Mouse (Mus musculus) MEL (cell line): ENCODE measurements around the gene Ecpas.

ENCODE experiments used
- CTCF ChIP-seq, 3 experiments: IDR thresholded peaks in 2 of 3; conservative IDR thresholded peaks in 1 of 3; 2 replicates each; pipeline ENCODE4 v1.5.1; 2011 to 2012; ENCODE audit warnings: low read length in 3 of 3, low read depth in 2 of 3, mild to moderate bottlenecking in 2 of 3, improper control_type of control experiment in 1 of 3, inconsistent platforms in 1 of 3, mixed read lengths in 1 of 3, moderate library complexity in 1 of 3; ENCODE audit not compliant: control insufficient read depth in 1 of 3, insufficient read depth in 1 of 3, poor library complexity in 1 of 3, severe bottlenecking in 1 of 3
- E2F4 ChIP-seq: IDR thresholded peaks from 2 replicates; pipeline ENCODE4 v1.6.1; 2011; ENCODE audit warnings: low read depth, low read length, improper control_type of control experiment, borderline replicate concordance
- EP300 ChIP-seq, 2 experiments: IDR thresholded peaks; 2 replicates each; pipeline ENCODE4 v1.6.1; 2011; ENCODE audit warnings: improper control_type of control experiment in 2 of 2, low read length in 2 of 2, low read depth in 1 of 2, mild to moderate bottlenecking in 1 of 2
- GATA1 ChIP-seq: IDR thresholded peaks from 2 replicates; pipeline ENCODE4 v1.6.1; 2011; ENCODE audit warnings: low read depth, low read length, improper control_type of control experiment
- MAFK ChIP-seq: IDR thresholded peaks from 2 replicates; pipeline ENCODE4 v1.6.1; 2011; ENCODE audit warnings: low read depth, mild to moderate bottlenecking, low read length, improper control_type of control experiment, borderline replicate concordance
- MXI1 ChIP-seq: IDR thresholded peaks from 2 replicates; pipeline ENCODE4 v1.6.1; 2011; ENCODE audit warnings: mild to moderate bottlenecking, low read depth, low read length, improper control_type of control experiment
- POLR2A ChIP-seq, 2 experiments: IDR thresholded peaks; 2 replicates each; pipeline ENCODE4 v1.6.1; 2011 to 2012; ENCODE audit warnings: low read length in 2 of 2, mild to moderate bottlenecking in 2 of 2, control low read depth in 1 of 2, improper control_type of control experiment in 1 of 2, low read depth in 1 of 2, moderate library complexity in 1 of 2; ENCODE audit not compliant: control insufficient read depth in 1 of 2, insufficient read depth in 1 of 2, poor library complexity in 1 of 2
- SMC3 ChIP-seq: IDR thresholded peaks from 2 replicates; pipeline ENCODE4 v1.6.1; 2011; ENCODE audit warnings: low read depth, low read length, improper control_type of control experiment
- UBTF ChIP-seq: IDR thresholded peaks from 2 replicates; pipeline ENCODE4 v1.6.1; 2012; ENCODE audit warnings: low read depth, mild to moderate bottlenecking, inconsistent platforms, low read length, improper control_type of control experiment, moderate library complexity, borderline replicate concordance; ENCODE audit not compliant: insufficient read depth
- ZMIZ1 ChIP-seq: IDR thresholded peaks from 2 replicates; pipeline ENCODE4 v1.6.1; 2012; ENCODE audit warnings: low read depth, mild to moderate bottlenecking, inconsistent platforms, low read length, improper control_type of control experiment, moderate library complexity
- ZNF384 ChIP-seq: IDR thresholded peaks from 2 replicates; pipeline ENCODE4 v1.6.1; 2012; ENCODE audit warnings: low read depth, mild to moderate bottlenecking, inconsistent platforms, low read length, improper control_type of control experiment

- TF ChIP-seq MAFK (no peak), ZMIZ1 (no peak), ZNF384 (peak; percentile 31), GATA1 (no peak), CTCF (IDR thresholded peaks at IDR 0.05 in 2 of 3, conservative IDR thresholded peaks at IDR 0.05 in 1 of 3; ENCODE audit: control insufficient read depth in 1 of 3, insufficient read depth in 1 of 3, low read depth in 2 of 3, low read length in 3 of 3, poor library complexity in 1 of 3, severe bottlenecking in 1 of 3) (peak in 2 of 3 experiments; percentile 37 to 65; a peak in 4 of 6 replicates), UBTF (no peak), SMC3 (peak; percentile 71), E2F4 (no peak), MXI1 (no peak), POLR2A (IDR thresholded peaks at IDR 0.05; ENCODE audit: control insufficient read depth in 1 of 2, insufficient read depth in 1 of 2, low read depth in 1 of 2, low read length in 2 of 2, poor library complexity in 1 of 2) (no peak), EP300 (IDR thresholded peaks at IDR 0.05; ENCODE audit: low read depth in 1 of 2, low read length in 2 of 2) (no peak)
These were observed 163.0 kb downstream of the Ecpas start for GRCm38 (mm10) chr4:58749510-58749909.
